Mouse (Mus musculus) forebrain, embryonic 11.5 days (tissue): ENCODE measurements around the gene Dnajc22. TPM values are rescaled to one million over a fixed set of nuclear protein-coding genes. Genes with fewer than 3 reads are reported as not detected.

Experiments
- ATAC-seq: fragments of 200-750 bp; cut with Nextera tagmentation; replicated peaks from 2 replicates; pipeline ENCODE4 v1.8.0; 2017; ENCODE audit warnings: moderate TSS enrichment; ENCODE audit not compliant: low FRiP score
- DNase-seq: peaks from one replicate; pipeline ENCODE4 v3.0.0-alpha.2; 2017; ENCODE audit warnings: low spot score
- H3K27ac ChIP-seq: fragments of 300-500 bp; sonication (generic); 2 replicates; pipeline ENCODE4 v1.5.1; 2014; ENCODE audit warnings: low read depth, low read length
- H3K27me3 ChIP-seq: fragments of 300-500 bp; sonication (generic); 2 replicates; pipeline ENCODE4 v1.6.1; 2014; ENCODE audit warnings: mild to moderate bottlenecking, low read length, mixed read lengths; ENCODE audit not compliant: control insufficient read depth, insufficient read depth
- H3K36me3 ChIP-seq: fragments of 300-500 bp; sonication (generic); 2 replicates; pipeline ENCODE4 v1.6.1; 2014; ENCODE audit warnings: mild to moderate bottlenecking, low read length, moderate library complexity, mixed read lengths; ENCODE audit not compliant: control insufficient read depth, insufficient read depth
- H3K4me1 ChIP-seq: fragments of 300-500 bp; sonication (generic); replicated peaks from 2 replicates; pipeline ENCODE4 v1.6.1; 2014; ENCODE audit warnings: low read length, mixed read lengths; ENCODE audit not compliant: control insufficient read depth, insufficient read depth
- H3K4me2 ChIP-seq: fragments of 300-500 bp; sonication (generic); 2 replicates; pipeline ENCODE4 v1.6.1; 2014; ENCODE audit warnings: low read depth, mild to moderate bottlenecking, low read length, moderate library complexity, mixed read lengths; ENCODE audit not compliant: severe bottlenecking
- H3K4me3 ChIP-seq: fragments of 300-500 bp; sonication (generic); 2 replicates; pipeline ENCODE4 v1.5.1; 2014; ENCODE audit warnings: low read depth, low read length
- H3K9ac ChIP-seq: fragments of 300-500 bp; sonication (generic); 2 replicates; pipeline ENCODE4 v1.6.1; 2014; ENCODE audit warnings: low read length
- H3K9me3 ChIP-seq: fragments of 300-500 bp; sonication (generic); 2 replicates; pipeline ENCODE4 v1.6.1; 2016; ENCODE audit warnings: low read length, mixed read lengths; ENCODE audit not compliant: control insufficient read depth
- WGBS: fragments of 180-500 bp; shearing (Covaris S2); extraction: QIAGEN DNeasy Blood & Tissue Kit; methylation state at CpG from one replicate; pipeline ENCODE4 v1.1.7; 2014; 5-methylcytosine and 5-hydroxymethylcytosine counted together
- polyA plus RNA-seq: library from polyadenylated mRNA; unstranded; fragments of >200 nt; fragmentation: Nextera tagmentation; extraction: Ambion mirVana; gene quantifications from 2 replicates; pipeline ENCODE4 v1.2.1, GENCODE M21; 2014

Gene Dnajc22
- polyA plus RNA-seq, 1 experiment from 2014 or later, result 0.16 TPM

DNA sequence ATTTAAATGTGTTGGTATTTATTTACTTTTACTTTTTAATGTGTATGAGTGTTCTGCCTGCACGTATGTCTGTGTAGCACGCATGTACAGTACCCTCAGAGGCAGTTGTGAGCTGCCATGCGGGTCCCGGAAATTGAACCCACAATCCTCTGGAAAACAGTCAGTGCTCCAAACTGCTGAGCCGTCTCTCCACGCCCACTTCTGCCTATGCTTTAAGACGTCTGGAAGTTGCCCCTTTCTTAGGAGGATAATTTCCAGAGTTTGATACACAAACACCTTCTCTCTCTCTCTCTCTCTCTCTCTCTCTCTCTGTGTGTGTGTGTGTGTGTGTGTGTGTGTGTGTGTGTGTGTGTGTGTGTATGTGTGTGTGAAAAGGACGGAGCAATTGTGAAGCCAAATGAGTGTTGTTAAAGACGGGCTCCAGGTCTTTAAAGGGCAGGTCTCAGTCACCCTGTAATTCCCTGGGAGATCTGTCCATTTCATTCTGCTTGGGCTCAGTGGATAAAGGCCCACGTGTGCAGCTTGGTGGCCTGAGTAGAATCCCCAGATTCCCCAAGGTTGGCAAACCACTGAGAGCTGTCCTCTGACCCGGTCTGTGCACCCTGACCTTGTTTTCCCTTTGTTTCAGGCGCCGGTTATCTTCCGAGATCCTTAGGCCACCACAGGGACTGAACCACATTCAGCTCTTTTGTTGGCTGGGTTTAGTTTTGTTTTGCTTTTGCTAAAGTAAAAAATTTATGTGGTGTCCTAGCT is 21.5 kb downstream of the Dnajc22 start:
- H3K4me2 ChIP-seq, result no peak overlapping the region
- no peak overlapping the region for H3K4me3 ChIP-seq
- ATAC-seq, result no peak
- no peak overlapping the region for H3K9ac ChIP-seq
- H3K9me3 ChIP-seq, result no peaks in the 10 kb centered on the region
- 51% methylated on average over 14 of the region's 14 CpGs for WGBS
- no peak for DNase-seq
- no peak overlapping the region for H3K27ac ChIP-seq
- no peaks in the 10 kb centered on the region for H3K36me3 ChIP-seq
- no peaks in the 10 kb centered on the region for H3K27me3 ChIP-seq
- no peaks in the 10 kb centered on the region for H3K4me1 ChIP-seq

GRCm38 (mm10) chr15:99115065-99115423 is 22.1 kb downstream of the Dnajc22 start:
- WGBS, result 88% methylated on average over 7 of the region's 7 CpGs
- H3K9me3 ChIP-seq, result no peaks in the 10 kb centered on the region
- H3K27ac ChIP-seq, result no peak overlapping the region
- H3K4me3 ChIP-seq, result no peak overlapping the region
- ATAC-seq, result no peak
- DNase-seq, result no peak
- no peaks in the 10 kb centered on the region for H3K36me3 ChIP-seq
- H3K4me1 ChIP-seq, result no peaks in the 10 kb centered on the region
- H3K9ac ChIP-seq, result no peak overlapping the region
- H3K4me2 ChIP-seq, result no peak overlapping the region
- no peaks in the 10 kb centered on the region for H3K27me3 ChIP-seq

DNA sequence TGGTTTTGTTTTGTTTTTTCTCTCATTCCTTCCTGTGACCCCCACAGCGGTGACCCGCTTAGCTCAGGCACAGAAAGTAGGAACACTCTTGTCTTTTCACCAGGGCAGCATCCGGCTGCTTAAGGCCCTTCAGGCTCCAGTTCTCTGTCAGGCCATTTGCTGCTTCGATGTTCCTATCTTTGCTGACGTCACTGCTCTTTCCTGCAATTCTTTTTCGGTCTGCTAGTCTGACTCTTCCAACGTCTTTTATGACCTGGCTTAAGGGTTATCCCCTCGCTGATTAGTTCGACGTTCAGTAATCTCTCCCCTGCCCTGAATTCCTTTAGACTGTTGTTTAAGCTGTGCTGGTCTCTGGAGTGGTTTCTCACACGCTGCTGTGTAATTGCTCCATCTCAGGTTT is 23.6 kb downstream of the Dnajc22 start:
- no peak overlapping the region for H3K4me2 ChIP-seq
- no peak overlapping the region for H3K9ac ChIP-seq
- no peak overlapping the region for H3K27ac ChIP-seq
- DNase-seq (no peak), ATAC-seq (no peak)
- no peaks in the 10 kb centered on the region for H3K27me3 ChIP-seq
- no peak overlapping the region for H3K4me3 ChIP-seq
- no peaks in the 10 kb centered on the region for H3K36me3 ChIP-seq
- H3K4me1 ChIP-seq, result no peaks in the 10 kb centered on the region; the same call in 1 of the 2 replicates
- 58% methylated on average over 11 of the region's 11 CpGs for WGBS
- no peaks in the 10 kb centered on the region for H3K9me3 ChIP-seq

DNA sequence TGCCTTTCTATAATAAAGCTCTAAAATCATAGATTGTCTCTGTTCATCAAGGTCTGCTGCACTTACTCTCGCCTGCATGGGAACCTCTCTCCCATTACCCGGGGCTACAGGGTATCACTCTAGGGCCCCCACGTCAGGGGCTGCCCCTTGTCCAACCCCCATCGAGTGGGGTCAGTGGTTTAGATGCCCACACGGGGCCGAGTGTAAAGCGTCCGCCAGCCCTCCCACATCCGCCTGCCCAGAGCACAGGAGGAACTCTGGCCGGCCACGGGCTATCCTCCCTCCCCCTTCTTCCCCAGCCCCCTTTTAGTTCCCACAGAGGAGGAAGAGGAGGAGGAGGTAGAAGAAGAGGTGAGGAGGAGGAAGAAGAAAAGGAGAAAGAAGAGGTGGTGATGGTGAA is 27.8 kb downstream of the Dnajc22 start:
- Histone ChIP-seq H3K4me2 (no peak overlapping the region), H3K4me1 (no peaks in the 10 kb centered on the region; the same call in 1 of the 2 replicates), H3K9me3 (no peaks in the 10 kb centered on the region), H3K4me3 (no peak overlapping the region), H3K36me3 (no peaks in the 10 kb centered on the region), H3K27ac (no peak overlapping the region), H3K9ac (no peak overlapping the region), H3K27me3 (no peaks in the 10 kb centered on the region)
- DNase-seq, result no peak
- no peak for ATAC-seq
- 18% methylated on average over 11 of the region's 11 CpGs for WGBS

GRCm38 (mm10) chr15:99122642-99123041 is 29.7 kb downstream of the Dnajc22 start:
- DNase-seq (no peak), ATAC-seq (no peak)
- H3K27me3 ChIP-seq, result no peaks in the 10 kb centered on the region
- H3K9ac ChIP-seq, result no peak overlapping the region
- H3K4me1 ChIP-seq, result no peaks in the 10 kb centered on the region; the same call in 1 of the 2 replicates
- no peak overlapping the region for H3K27ac ChIP-seq
- 90% methylated on average over 2 of the region's 2 CpGs for WGBS
- no peaks in the 10 kb centered on the region for H3K9me3 ChIP-seq
- no peak overlapping the region for H3K4me3 ChIP-seq
- no peak overlapping the region for H3K4me2 ChIP-seq
- H3K36me3 ChIP-seq, result no peaks in the 10 kb centered on the region

DNA sequence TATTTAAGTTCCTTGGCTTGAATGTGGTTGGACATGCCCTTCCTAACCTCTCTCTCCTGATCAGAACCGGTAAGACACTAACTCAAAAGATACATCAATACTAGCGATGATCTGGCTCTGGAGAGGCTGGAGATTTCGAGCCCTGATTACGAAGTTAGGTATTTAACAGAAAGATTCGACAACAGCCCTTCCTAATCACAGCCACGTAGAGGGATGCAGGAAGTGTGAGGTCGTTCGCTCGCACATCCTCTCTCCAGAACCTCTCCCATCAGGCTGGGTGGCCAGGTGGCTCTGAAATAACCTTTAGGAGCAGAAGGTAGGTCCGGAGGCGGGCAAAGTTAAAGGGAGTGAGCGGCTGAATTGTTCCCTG is 32.7 kb downstream of the Dnajc22 start, which contains the start of gene Spats2:
Gene Spats2 (plus strand): TSS at position 206 of the 370 bp plus-strand sequence.
- peak within 1 kb of the TSS; percentile 74 for H3K9ac ChIP-seq
- DNase-seq, result no peak
- no peaks in the 10 kb centered on the region for H3K27me3 ChIP-seq
- H3K36me3 ChIP-seq, result no peaks in the 10 kb centered on the region
- H3K4me1 ChIP-seq, result peaks cover 10% of the 10 kb centered on the region
- WGBS, result 1% methylated on average over 12 of the region's 12 CpGs
- H3K4me2 ChIP-seq, result peak within 1 kb of the TSS; percentile 84
- ATAC-seq, result no peak
- H3K27ac ChIP-seq, result peak within 1 kb of the TSS; percentile 90
- peak within 1 kb of the TSS; percentile 70 for H3K4me3 ChIP-seq
- no peaks in the 10 kb centered on the region for H3K9me3 ChIP-seq

GRCm38 (mm10) chr15:99126081-99126815 is 33.3 kb downstream of the Dnajc22 start:
- Histone ChIP-seq H3K4me2 (peak overlapping the region; percentile 84), H3K4me1 (peaks cover 10% of the 10 kb centered on the region), H3K27ac (peak overlapping the region; percentile 90), H3K9ac (peak overlapping the region; percentile 74), H3K27me3 (no peaks in the 10 kb centered on the region), H3K4me3 (peak overlapping the region; percentile 70), H3K36me3 (no peaks in the 10 kb centered on the region), H3K9me3 (no peaks in the 10 kb centered on the region)
- DNase-seq (peak; percentile 96), ATAC-seq (peak; percentile 87)
- WGBS, result under 1% methylated on average over 115 of the region's 115 CpGs

DNA sequence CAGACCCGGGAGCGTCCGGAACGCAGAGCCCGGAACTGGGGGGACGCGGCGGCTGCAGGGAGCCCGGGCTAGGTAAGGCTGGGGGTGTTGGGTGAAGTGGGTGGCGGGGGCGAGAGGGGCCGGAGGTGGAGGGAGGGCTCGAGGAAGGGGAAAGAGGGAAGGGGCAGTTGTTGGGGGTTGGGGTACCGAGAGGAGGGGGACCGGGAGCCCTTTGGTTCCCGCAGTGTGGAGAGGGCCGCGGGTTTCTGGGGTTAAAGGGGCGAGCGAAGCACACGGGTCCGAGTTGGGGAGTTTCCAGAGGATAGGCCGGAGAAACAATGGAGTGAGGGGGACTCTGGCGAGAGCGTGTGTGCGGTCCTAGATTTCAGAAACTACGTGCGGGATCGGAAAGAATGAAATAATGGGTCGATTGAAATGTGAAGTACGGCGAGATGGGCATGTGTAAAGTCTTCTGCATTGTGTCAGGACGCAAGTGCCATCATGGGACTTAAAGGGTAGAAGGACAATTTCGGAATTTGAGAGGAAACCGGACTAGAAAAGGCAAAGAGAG is 33.9 kb downstream of the Dnajc22 start:
- Histone ChIP-seq H3K27ac (peak overlapping the region; percentile 90), H3K27me3 (no peaks in the 10 kb centered on the region), H3K4me3 (peak overlapping the region; percentile 70), H3K36me3 (no peaks in the 10 kb centered on the region), H3K4me1 (peaks cover 10% of the 10 kb centered on the region), H3K9me3 (no peaks in the 10 kb centered on the region), H3K4me2 (peak overlapping the region; percentile 84), H3K9ac (peak overlapping the region; percentile 74)
- DNase-seq (no peak), ATAC-seq (peak; percentile 47)
- WGBS, result under 1% methylated on average over 34 of the region's 35 CpGs
